Mouse (Mus musculus): ENCODE results near the gene Dars. TPM values are rescaled to one million over a fixed set of nuclear protein-coding genes. Genes with fewer than 3 reads are reported as not detected.
A peak's percentile ranks its signal among the peaks of the same experiment; 100 is the strongest.

The Dars gene
- polyA plus RNA-seq, 1 experiment from 2014 or later, result 68.5 TPM

DNA sequence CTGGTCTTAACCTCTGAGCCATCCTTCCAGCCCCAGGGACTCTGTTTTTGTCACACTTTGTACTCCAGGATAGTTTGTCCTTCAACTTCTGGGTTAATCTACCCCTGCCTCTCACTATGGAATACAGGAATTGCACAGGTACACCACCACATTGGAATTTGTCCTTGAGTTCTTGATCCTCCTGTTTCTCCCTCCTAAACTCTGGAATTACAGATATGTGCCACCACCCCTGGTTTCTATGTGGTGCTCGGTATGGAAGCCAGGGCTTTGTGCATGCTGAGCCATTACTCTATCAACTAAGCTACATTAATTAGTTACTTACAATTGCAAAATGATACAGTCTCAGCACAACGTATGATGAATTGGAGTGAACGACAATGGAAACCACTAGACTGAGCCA is 41.8 kb upstream of the Dars start:
- no peak overlapping the region for H3K27ac ChIP-seq (ENCODE audit: low read length)
- DNase-seq (ENCODE audit: low spot score) (no peak), ATAC-seq (no peak)
- H3K4me3 ChIP-seq (ENCODE audit: low read depth, low read length), result no peak overlapping the region
- no peaks in the 10 kb centered on the region for H3K9me3 ChIP-seq (ENCODE audit: low read length)
- no peaks in the 10 kb centered on the region for H3K27me3 ChIP-seq (replicated peaks; ENCODE audit: insufficient read depth, low read length)
- TF ChIP-seq CTCF (IDR thresholded peaks at IDR 0.05), result no peak
- TF ChIP-seq EP300 (IDR thresholded peaks at IDR 0.05), result no peak
- H3K9ac ChIP-seq (replicated peaks; ENCODE audit: low read depth), result no peak overlapping the region
- WGBS, result 54% methylated on average over 3 of the region's 3 CpGs
- no peaks in the 10 kb centered on the region for H3K4me1 ChIP-seq (ENCODE audit: insufficient read depth, low read depth, low read length)
- no peak overlapping the region for H3K4me2 ChIP-seq (replicated peaks; ENCODE audit: low read depth, low read length)
- no peaks in the 10 kb centered on the region for H3K36me3 ChIP-seq (ENCODE audit: insufficient read depth, low read length)

GRCm38 (mm10) chr1:128456844-128457445 is 39.8 kb upstream of the Dars start:
- peak; percentile 33 for TF ChIP-seq EP300 (IDR thresholded peaks at IDR 0.05)
- TF ChIP-seq CTCF (IDR thresholded peaks at IDR 0.05), result no peak
- no peaks in the 10 kb centered on the region for H3K9me3 ChIP-seq (ENCODE audit: low read length)

DNA sequence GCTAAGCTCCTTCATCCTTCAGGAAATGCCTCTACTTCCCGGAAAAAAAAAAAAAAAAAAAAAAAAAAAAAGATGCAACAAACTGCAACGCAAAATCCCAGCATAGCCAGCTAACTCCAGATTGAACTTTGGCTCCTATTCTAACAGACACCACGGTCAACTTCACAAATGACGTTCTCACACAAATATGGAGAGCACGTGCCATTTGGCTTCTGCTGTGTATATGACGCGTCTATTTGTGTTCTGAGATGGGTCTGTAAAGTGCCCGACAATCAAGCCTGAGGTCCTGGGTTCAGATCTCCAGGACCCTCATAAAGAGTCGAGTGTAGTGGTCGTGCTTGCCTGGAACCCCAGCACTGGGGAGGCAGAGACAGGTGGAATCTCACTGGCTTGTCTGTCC is 39.1 kb upstream of the Dars start:
- no peak overlapping the region for H3K27ac ChIP-seq (ENCODE audit: low read length)
- H3K27me3 ChIP-seq (replicated peaks; ENCODE audit: insufficient read depth, low read length), result no peaks in the 10 kb centered on the region
- H3K4me2 ChIP-seq (replicated peaks; ENCODE audit: low read depth, low read length), result no peak overlapping the region
- WGBS, result 73% methylated on average over 10 of the region's 10 CpGs
- H3K36me3 ChIP-seq (ENCODE audit: insufficient read depth, low read length), result no peaks in the 10 kb centered on the region
- ATAC-seq, result no peak
- H3K9ac ChIP-seq (replicated peaks; ENCODE audit: low read depth), result no peak overlapping the region
- H3K4me1 ChIP-seq (ENCODE audit: insufficient read depth, low read depth, low read length), result no peaks in the 10 kb centered on the region
- H3K4me3 ChIP-seq (ENCODE audit: low read depth, low read length), result no peak overlapping the region
- no peak for DNase-seq (ENCODE audit: low spot score)
- TF ChIP-seq CTCF (IDR thresholded peaks at IDR 0.05) (no peak), EP300 (IDR thresholded peaks at IDR 0.05) (no peak)
- H3K9me3 ChIP-seq (ENCODE audit: low read length), result no peaks in the 10 kb centered on the region

More at GRCm38 (mm10) chr1:128456844-128457445, 39.8 kb upstream of the Dars start:
- Histone ChIP-seq H3K4me2 (replicated peaks; ENCODE audit: low read depth, low read length) (peak overlapping the region; percentile 46), H3K36me3 (ENCODE audit: insufficient read depth, low read length) (no peaks in the 10 kb centered on the region), H3K4me3 (ENCODE audit: low read depth, low read length) (peak overlapping the region; percentile 8; the same call in 1 of the 2 replicates), H3K9ac (replicated peaks; ENCODE audit: low read depth) (peak overlapping the region; percentile 16; the same call in 1 of the 2 replicates), H3K27ac (ENCODE audit: low read length) (no peak overlapping the region), H3K27me3 (replicated peaks; ENCODE audit: insufficient read depth, low read length) (no peaks in the 10 kb centered on the region), H3K4me1 (ENCODE audit: insufficient read depth, low read depth, low read length) (no peaks in the 10 kb centered on the region)
- ATAC-seq (peak; percentile 93), DNase-seq (ENCODE audit: low spot score) (peak; percentile 59)
- WGBS, result 16% methylated on average over 18 of the region's 18 CpGs

GRCm38 (mm10) chr1:128452210-128452609 is 35.0 kb upstream of the Dars start:
- WGBS, result 80% methylated on average over 3 of the region's 3 CpGs
- no peak overlapping the region for H3K4me3 ChIP-seq (ENCODE audit: low read depth, low read length)
- H3K4me2 ChIP-seq (replicated peaks; ENCODE audit: low read depth, low read length), result no peak overlapping the region
- no peak for ATAC-seq
- DNase-seq (ENCODE audit: low spot score), result no peak
- H3K9me3 ChIP-seq (ENCODE audit: low read length), result no peaks in the 10 kb centered on the region
- no peaks in the 10 kb centered on the region for H3K4me1 ChIP-seq (ENCODE audit: insufficient read depth, low read depth, low read length)
- no peak for TF ChIP-seq CTCF (IDR thresholded peaks at IDR 0.05)
- TF ChIP-seq EP300 (IDR thresholded peaks at IDR 0.05), result no peak
- H3K27me3 ChIP-seq (replicated peaks; ENCODE audit: insufficient read depth, low read length), result no peaks in the 10 kb centered on the region
- H3K27ac ChIP-seq (ENCODE audit: low read length), result no peak overlapping the region
- no peak overlapping the region for H3K9ac ChIP-seq (replicated peaks; ENCODE audit: low read depth)
- no peaks in the 10 kb centered on the region for H3K36me3 ChIP-seq (ENCODE audit: insufficient read depth, low read length)

DNA sequence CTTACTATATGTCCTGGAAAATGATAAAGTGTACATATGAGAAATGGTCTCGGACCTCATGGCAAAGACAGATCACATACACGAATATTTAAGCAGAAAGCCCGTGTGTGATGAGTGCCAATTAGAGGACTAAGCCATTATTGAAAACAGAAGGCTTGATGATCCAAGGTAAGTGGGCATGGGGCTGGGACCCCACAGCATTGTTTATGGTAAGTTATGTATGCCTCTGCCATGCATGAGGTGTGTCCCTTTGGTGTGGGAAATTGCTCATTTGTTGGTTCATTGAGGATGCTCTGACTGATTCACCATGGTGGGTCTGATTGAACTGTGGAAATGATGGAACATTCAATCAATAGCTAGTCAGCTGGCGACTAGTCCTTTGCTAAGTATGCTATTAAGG is 34.0 kb upstream of the Dars start:
- no peak overlapping the region for H3K27ac ChIP-seq (ENCODE audit: low read length)
- no peak for TF ChIP-seq CTCF (IDR thresholded peaks at IDR 0.05)
- TF ChIP-seq EP300 (IDR thresholded peaks at IDR 0.05), result no peak

DNA sequence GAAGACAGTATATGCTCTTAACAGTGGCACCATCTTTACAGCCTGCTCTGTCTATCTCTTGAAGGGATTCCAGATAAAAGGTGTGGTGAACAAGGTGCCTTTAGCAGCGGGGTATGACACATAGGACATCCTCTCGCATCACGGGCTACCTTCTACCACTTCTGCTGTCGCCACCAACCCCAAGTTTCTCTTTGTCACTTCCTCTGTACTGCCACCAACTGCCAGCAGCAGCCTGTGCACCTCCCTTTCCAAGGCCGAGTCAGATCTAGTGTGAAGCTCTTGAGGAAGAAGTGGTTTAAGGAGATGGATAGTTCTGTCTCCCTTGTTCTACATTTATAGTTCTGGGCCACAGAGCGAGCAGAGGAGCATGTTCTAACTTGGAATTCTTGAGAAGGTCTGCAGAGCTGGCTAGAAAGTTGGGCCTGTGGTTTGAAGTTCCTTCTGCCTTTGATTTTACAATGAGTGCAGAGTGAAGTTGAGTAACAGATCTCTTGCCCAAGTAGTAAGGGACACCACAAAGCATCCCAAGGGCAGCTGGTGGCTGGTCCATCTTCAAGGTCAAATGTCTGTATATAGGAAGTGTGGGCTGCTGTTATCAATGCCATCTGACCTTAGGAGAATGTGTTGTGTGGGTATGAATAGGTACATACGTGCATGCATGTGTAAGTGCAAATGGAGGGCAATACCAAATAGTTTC is 30.2 kb upstream of the Dars start:
- DNase-seq (ENCODE audit: low spot score), result no peak
- 67% methylated on average over 7 of the region's 7 CpGs for WGBS

More for the DNA sequence above, 34.0 kb upstream of the Dars start:
- Histone ChIP-seq H3K4me1 (ENCODE audit: insufficient read depth, low read depth, low read length) (no peaks in the 10 kb centered on the region), H3K36me3 (ENCODE audit: insufficient read depth, low read length) (no peaks in the 10 kb centered on the region), H3K4me2 (replicated peaks; ENCODE audit: low read depth, low read length) (no peak overlapping the region), H3K27me3 (replicated peaks; ENCODE audit: insufficient read depth, low read length) (no peaks in the 10 kb centered on the region), H3K4me3 (ENCODE audit: low read depth, low read length) (no peak overlapping the region), H3K9me3 (ENCODE audit: low read length) (no peaks in the 10 kb centered on the region), H3K9ac (replicated peaks; ENCODE audit: low read depth) (no peak overlapping the region)
- ATAC-seq (no peak), DNase-seq (ENCODE audit: low spot score) (no peak)
- WGBS, result 87% methylated on average over 4 of the region's 4 CpGs

More for the DNA sequence above, 30.2 kb upstream of the Dars start:
- no peak for ATAC-seq
- Histone ChIP-seq H3K9ac (replicated peaks; ENCODE audit: low read depth) (no peak overlapping the region), H3K4me3 (ENCODE audit: low read depth, low read length) (no peak overlapping the region), H3K4me1 (ENCODE audit: insufficient read depth, low read depth, low read length) (no peaks in the 10 kb centered on the region), H3K27me3 (replicated peaks; ENCODE audit: insufficient read depth, low read length) (no peaks in the 10 kb centered on the region), H3K4me2 (replicated peaks; ENCODE audit: low read depth, low read length) (no peak overlapping the region), H3K27ac (ENCODE audit: low read length) (no peak overlapping the region), H3K36me3 (ENCODE audit: insufficient read depth, low read length) (no peaks in the 10 kb centered on the region), H3K9me3 (ENCODE audit: low read length) (no peaks in the 10 kb centered on the region)
- TF ChIP-seq CTCF (IDR thresholded peaks at IDR 0.05) (no peak; the same call in 1 of the 2 replicates), EP300 (IDR thresholded peaks at IDR 0.05) (no peak)
